In genomic region chr16:19002610-19003389, GRCm38 (mm10) we compare ENCODE assay signal across 7 mouse cellular contexts.
DNase-seq lines count a peak whose midpoint lies in the region; ATAC-seq and TF ChIP-seq lines count a peak whose summit lies in the region.
"Not testable (repeated sequence)": the region's sequence is repeated elsewhere in the genome, so short reads cannot be mapped to it uniquely, and the experiment has no call there.

No protein-coding gene starts in this region.

- not testable (repeated sequence) for H3K36me3 ChIP-seq in ES-Bruce4 (ENCODE audit: control insufficient read depth, insufficient read depth, low read length, poor library complexity, severe bottlenecking); forebrain, embryonic 11.5 days (ENCODE audit: control insufficient read depth, insufficient read depth, low read length)

- H3K4me1 ChIP-seq in ES-Bruce4 (ENCODE audit: control insufficient read depth, insufficient read depth, low read length); forebrain, embryonic 11.5 days (replicated peaks; ENCODE audit: control insufficient read depth, insufficient read depth, low read length): not testable (repeated sequence)

- peak; percentile 64 for TF ChIP-seq CTCF in ES-Bruce4 (IDR thresholded peaks at IDR 0.05; ENCODE audit: low read depth, low read length)

- H3K4me2 ChIP-seq in forebrain, embryonic 11.5 days (ENCODE audit: low read depth, low read length, severe bottlenecking) = not testable (repeated sequence)

- not testable (repeated sequence) for H3K9me3 ChIP-seq in ES-Bruce4 (replicated peaks; ENCODE audit: control insufficient read depth, insufficient read depth, low read length, poor library complexity, severe bottlenecking); forebrain, embryonic 11.5 days (ENCODE audit: control insufficient read depth, low read length)

- not testable (repeated sequence) for TF ChIP-seq POLR2A in ES-Bruce4 (IDR thresholded peaks at IDR 0.05; ENCODE audit: insufficient read depth, low read length)

- 0 out of 2 replicates have a peak, but pooled peaks have one; percentile 44 for ATAC-seq in forebrain, embryonic 11.5 days (replicated peaks; ENCODE audit: low FRiP score)
- peak; percentile 79 for ATAC-seq in megakaryocyte progenitor cell, adult 5-6 weeks (replicated peaks; ENCODE audit: poor library complexity)

- H3K27ac ChIP-seq in ES-Bruce4 (ENCODE audit: insufficient read depth, low read length); forebrain, embryonic 11.5 days (ENCODE audit: low read depth, low read length): not testable (repeated sequence)

- not testable (repeated sequence) for TF ChIP-seq EP300 in ES-Bruce4 (IDR thresholded peaks at IDR 0.05; ENCODE audit: insufficient read depth, low read depth, low read length)

- peak; percentile 1 for DNase-seq in brain, adult 2 months (ENCODE audit: low read depth, low spot score)
- peak; percentile 49 for DNase-seq in forebrain, embryonic 11.5 days (ENCODE audit: low spot score)
- DNase-seq in kidney, adult 18-20 months = peak; percentile 6
- peak; percentile 10 for DNase-seq in liver
- DNase-seq in retina, postnatal 1 day = peak; percentile 15

- not testable (repeated sequence) for H3K9ac ChIP-seq in ES-Bruce4 (ENCODE audit: low read depth, poor library complexity, severe bottlenecking); forebrain, embryonic 11.5 days (ENCODE audit: low read length)

- WGBS in forebrain, embryonic 11.5 days = 51% methylated on average over 2 of the region's 2 CpGs

- H3K4me3 ChIP-seq in ES-Bruce4 (ENCODE audit: low read depth, low read length); forebrain, embryonic 11.5 days (ENCODE audit: low read depth, low read length): not testable (repeated sequence)

- H3K27me3 ChIP-seq in ES-Bruce4 (ENCODE audit: control insufficient read depth, insufficient read depth, low read length, poor library complexity, severe bottlenecking); forebrain, embryonic 11.5 days (ENCODE audit: control insufficient read depth, insufficient read depth, low read length): not testable (repeated sequence)
